Mouse (Mus musculus) liver, embryonic 14.5 days (tissue): Measurements from ENCODE around the gene Rtf2.

Experiments
- CTCF ChIP-seq: IDR thresholded peaks from 2 replicates; pipeline ENCODE4 v1.5.1; 2016; ENCODE audit warnings: antibody characterized with exemption, low read depth, control low read depth
- EP300 ChIP-seq: IDR thresholded peaks from 2 replicates; pipeline ENCODE4 v1.6.1; 2016; ENCODE audit warnings: antibody characterized with exemption, low read depth

DNA sequence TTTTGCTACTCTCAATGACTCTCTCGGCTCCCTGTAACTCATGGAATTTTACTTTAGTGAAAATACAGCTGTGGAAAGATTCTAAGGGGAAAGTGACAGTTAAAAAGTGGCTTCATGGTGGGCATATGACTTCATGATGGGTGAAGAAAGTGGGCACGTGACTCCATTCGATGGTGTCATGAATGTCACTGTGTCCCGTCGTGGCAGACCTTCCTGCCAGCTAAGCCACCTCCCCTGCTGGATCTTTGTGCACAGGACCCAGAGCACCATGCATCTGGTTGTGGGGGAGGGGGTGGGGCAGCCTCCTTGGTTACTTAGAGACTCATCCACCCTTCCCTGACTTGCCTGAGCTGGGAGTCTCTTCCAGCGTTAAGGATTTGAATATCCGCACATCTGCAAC, 36.1 kb upstream of the Rtf2 start:
- no peak for TF ChIP-seq CTCF
- no peak for TF ChIP-seq EP300
